Mouse (Mus musculus) monocyte, adult 5-6 weeks (primary cell): ENCODE results near the gene Ccdc141. TPM values are rescaled to one million over a fixed set of nuclear protein-coding genes. Genes with fewer than 3 reads are reported as not detected.

ENCODE experiments used
- ATAC-seq: fragments of 153-309, 156-312 bp; replicated peaks from 2 replicates; pipeline ENCODE4 v1.8.0; 2017; ENCODE audit warnings: mild to moderate bottlenecking; ENCODE audit not compliant: low TSS enrichment, insufficient number of reproducible peaks, severe bottlenecking, poor library complexity, low FRiP score
- total RNA-seq: library from RNA; stranded (forward); fragments of 200-1000, 200-491, 200-594 nt; gene quantifications from 3 replicates; pipeline ENCODE4 v1.2.3, GENCODE M21; 2017

The Ccdc141 gene
- total RNA-seq, 1 experiment from 2014 or later, result not detected

DNA sequence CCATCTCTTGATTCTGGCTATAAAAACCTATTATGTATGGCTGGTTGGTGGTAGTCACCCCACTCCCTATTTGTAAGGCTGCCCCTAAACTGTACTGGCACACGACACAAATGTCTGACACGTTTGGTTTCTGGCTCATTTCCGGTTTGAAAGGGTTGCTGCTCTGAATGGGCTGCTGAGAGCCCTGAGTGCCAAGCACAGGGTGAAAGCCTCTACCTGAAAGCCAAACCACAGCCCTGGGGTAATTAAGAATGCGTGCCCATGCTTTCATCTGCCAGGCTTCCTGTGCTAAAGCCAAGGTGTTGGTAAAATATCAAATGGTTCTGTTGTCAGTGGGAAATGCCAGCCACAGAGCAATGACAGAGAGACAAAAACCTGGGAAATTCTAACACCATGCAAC lies 22.2 kb downstream of the Ccdc141 start:
- no peak for ATAC-seq

DNA sequence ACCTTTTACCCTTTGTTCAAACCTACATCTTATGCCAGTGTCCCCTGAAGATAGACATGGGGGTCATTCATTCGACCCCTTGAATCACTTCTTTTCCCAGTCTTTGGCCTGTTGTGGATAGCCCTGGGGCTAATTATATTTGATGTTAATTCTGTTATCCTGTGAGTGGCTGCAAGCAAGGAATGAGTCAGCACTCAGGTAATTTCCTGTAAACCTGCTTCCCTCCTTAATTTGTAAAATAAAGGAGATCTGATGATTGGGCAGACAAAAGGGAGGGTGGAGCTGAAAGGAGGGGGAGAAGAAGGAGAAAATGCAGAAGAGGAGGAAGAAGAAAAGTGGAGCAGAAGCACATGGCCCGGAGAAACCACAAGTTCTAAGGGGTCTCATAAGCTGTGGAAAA lies 23.5 kb downstream of the Ccdc141 start:
- no peak for ATAC-seq

DNA sequence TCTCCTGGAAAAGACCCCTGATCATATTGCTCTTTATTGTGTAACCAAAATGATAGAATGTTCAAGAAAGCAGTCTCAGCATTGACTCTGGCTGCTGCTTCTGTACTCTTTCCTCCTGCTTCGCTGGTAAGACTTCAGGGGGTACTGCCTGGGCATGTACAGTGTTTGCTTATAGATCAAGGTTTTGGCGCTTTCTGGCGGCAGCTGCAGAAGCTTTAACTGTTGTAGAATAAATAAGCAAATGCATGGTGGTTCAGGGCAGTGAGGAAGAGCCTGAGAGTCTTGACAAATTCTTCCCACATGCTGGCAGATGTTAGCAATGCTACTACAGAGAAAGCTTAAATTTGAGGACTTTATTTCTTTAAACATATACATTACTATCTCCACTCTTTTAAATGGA lies 24.1 kb downstream of the Ccdc141 start:
- no peak for ATAC-seq

DNA sequence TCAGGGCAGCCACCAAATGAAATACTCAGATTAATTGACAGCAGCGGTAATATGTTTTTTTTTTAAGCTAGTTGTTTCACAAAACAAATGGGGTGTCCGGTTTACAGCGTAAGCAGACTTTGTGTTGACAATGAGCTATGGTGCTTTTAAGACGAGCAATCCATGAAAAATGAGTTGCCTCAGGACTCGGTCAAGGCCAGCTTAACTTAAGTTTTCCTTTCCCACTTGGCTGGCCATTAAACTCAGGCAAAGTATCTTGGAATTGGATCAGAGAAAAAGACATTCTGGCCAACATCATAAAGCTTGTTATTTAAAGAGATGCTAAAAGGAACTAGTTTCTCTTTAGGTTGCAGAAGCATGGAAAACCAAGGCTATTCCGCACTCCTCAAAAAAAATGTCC lies 26.9 kb downstream of the Ccdc141 start:
- ATAC-seq, result no peak

DNA sequence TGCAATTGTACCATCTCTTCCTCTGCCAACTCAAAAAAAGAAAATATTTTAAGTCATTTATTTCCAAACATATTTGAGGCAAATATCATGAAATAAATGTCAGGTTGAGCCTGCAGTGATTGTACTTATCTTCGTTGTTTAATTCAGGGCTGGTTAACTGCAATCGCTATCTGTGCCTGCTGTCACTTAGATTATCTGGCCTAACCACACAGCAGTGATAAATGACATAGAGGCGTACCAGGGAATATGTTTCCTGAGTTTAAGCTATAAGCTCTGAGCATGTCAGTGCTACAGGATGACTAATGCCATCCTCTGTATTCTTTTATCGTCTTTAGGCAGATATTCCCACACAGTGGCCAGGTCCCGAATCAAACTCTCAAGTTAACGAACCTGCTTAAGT lies 31.6 kb downstream of the Ccdc141 start:
- no peak for ATAC-seq

DNA sequence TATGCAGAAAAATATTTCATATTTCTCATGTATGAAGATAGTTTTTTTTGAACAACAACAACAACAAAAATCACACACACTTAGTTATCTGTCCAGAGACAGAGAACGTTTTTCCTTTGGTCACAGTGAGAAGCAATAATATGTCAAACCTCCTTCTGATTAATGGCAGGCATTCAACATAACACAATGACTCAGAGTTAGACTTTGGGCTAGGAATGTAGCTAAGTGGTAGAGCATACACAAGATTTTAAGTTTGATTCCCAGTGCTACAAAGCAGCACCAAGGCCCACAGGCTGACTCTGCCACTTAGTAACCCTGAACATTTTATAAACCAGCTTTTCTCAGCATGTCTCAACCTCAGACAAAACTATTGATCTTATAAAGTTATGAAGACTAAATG lies 35.5 kb downstream of the Ccdc141 start:
- ATAC-seq, result no peak

DNA sequence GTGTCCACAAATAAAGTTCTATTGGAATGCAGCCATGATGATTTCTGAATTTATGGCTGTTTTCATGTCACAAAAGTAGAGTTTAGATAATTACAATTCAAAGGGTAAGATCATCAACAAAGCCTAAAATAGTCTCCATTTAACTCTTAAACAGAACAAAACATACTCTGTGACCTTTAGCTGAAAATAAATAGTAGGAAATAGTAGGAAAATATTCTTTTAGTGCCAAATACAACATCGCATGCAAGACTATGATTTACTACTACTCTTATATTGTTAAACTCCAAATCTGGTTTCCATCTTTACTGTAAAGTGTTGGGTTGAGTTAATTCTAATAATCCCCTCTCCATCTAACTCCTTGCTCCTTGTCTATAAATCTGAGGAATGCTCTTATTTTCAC lies 37.0 kb downstream of the Ccdc141 start:
- no peak for ATAC-seq

DNA sequence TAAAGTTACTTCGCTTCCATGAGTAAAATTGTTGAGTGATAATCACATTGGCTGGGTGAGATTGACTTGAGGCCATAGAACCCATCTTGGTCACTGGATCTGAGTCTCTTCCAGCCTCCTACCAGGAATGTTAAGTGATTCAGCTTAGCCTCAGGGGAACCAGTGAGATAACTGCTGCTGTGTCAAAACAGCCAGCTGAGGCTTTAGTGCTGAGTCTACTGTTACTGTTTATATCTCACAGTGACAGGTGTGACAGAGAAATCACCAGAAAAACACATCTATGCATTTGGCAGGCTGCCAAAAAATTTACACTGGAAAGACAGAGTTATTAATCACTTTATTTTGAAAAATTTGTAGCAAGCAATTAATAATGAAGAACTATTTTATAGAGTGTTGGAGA lies 43.5 kb downstream of the Ccdc141 start:
- no peak for ATAC-seq

DNA sequence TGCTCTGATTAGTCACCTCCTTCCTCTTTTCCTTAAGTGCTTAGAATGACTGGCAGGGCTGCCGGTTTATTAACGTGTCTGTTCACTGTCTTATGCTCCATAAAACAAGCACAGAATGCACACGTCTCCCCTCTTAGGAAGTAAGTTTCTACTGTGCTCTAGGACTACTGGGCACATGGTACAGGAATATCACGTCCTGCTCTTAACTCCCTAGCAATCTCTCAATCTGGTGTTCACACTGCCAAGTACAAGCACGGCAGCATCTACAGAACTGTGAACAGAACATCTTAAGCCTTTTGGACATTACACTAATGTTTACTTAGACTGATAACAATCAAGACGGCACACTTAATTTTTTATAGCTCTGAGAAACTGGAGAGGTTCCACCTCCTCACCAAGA lies 52.3 kb downstream of the Ccdc141 start:
- no peak for ATAC-seq

DNA sequence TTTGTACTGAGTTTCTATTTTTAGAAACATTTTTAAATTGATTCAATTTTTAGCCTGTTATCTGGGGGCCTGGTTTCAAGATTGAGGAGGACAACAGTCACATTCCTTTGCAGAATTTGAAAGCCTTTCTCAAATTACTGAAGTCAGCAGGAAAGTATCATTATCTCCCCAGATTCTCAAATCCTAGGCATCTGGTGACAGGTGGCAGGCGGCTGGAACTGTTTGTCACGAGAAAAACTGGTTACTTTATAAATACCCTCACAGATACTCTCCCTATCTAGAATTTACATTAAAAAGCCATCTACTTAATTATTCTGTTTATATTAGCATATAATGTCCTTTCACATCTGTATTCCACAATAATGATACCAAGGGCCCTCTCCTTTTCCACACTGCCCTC lies 56.1 kb downstream of the Ccdc141 start:
- ATAC-seq, result no peak

DNA sequence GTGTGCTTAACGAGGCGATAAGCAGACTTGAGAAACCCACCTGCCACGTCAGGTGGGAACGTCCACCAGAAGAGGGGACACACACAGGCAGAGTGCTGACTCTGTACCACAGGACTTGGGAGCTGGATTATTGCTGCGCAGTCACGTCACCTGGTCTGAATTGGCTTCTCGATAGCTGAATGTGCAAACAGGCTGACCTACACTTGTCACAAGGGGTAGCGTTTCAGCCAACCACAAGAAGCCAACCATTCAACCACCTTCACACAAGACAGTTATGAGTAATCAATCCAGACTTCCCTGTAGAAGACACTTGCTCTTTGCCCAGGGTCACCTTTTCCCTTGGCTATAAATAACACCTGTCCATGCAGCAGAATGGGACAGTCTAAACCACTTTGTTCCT lies 56.6 kb downstream of the Ccdc141 start:
- no peak for ATAC-seq

DNA sequence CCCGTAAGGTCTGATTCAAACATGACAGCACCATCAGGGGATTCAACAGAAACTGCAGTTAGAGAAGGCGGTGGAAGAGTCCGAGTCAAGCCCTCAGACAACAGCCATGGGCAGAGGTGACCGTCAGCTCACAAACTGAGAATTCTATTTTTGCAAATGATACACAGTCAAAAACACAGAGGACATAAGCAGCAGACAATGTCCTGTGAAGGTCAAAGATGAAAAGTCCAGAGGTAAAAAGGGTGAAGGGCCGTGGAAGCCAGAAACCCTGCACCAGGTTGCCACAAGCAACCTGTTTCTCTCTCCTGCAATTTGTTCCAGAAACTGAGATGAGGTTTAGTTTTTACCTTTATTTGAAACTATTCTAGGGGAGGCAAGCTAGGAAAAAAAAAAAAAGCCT lies 57.4 kb downstream of the Ccdc141 start:
- ATAC-seq, result no peak

DNA sequence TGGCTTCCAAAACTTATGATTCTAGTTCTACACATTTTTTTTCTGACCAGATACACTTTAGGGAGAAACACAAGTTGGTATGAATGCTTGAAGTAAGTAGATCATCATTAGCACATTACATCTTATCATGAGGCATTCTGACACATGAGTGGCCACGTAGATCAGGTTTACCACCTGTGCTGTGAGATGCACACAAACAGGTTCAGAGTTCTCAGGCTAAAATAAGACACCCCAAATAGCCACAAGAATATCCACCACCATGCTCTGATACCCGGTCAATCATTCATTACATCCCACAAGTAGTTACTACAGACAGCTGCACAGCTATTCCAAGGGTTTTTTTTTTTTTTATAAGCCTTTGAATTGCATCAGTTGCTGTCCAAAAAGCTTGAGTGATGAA lies 59.3 kb downstream of the Ccdc141 start:
- ATAC-seq, result no peak

DNA sequence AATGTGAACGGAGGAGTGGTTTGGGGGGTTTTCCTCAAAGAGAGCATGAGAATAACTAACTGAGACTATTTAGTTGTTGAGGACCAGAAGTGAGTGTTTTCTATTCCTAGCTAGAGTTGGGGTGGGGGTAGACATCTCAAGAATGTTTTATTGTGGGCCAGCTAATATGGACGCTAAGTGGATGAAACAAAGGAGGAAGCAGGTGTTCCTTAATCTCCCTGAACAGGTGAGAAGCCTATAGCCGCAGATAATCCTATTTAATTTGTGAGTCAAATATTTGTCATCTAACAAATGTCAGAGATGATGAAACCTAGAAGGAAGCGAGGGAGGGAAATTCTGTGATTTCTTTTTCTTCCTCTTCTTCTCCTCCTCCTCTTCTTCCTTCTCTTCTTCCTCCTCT lies 60.1 kb downstream of the Ccdc141 start:
- no peak for ATAC-seq

DNA sequence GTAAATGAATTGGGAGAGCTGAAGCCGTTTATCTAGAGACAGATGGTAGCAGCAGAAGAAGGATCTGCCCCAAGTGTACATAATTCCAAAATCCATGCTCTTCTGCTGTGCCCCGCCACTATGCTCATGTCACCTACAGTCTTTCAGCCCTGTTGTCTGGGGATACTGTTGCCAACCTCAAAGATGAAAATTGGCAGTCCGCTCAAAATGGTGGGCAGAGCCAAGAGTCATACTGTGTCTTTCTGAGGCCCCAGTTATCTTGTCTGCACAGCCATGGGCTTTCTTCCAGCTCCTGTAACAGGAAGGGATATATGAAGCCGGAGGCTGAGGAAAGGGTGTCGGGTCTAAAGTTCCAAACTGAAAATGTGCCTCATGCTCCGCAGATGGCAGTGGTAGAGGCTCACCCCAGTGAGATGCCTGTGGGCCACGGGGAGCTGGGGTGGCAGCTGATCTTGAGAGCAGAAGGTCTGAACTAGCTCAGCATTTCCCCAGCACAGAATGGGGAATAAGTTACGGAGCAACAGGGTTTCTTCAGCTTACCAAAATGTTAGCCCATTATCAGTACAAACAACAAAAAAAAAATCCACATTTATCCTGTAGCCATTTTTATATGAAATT lies 60.8 kb downstream of the Ccdc141 start:
- no peak for ATAC-seq

DNA sequence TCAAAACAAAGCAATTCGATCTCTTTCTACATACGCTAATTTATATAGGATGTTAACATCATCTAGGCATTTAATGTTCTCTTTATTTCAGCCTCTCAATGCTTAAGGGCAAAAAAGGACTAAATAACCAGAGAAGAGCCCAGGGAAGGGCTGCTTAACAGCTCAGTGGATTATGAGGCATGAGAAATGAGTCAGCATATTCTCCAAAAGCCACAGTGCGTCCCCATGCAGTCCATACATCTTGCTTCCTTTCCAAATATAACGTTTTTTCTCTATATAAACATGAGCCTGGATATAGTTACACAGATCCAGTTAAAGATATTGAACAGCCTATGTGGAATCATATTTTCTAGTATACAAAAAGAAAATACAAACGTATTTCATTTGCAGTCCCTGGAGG lies 61.9 kb downstream of the Ccdc141 start:
- no peak for ATAC-seq

DNA sequence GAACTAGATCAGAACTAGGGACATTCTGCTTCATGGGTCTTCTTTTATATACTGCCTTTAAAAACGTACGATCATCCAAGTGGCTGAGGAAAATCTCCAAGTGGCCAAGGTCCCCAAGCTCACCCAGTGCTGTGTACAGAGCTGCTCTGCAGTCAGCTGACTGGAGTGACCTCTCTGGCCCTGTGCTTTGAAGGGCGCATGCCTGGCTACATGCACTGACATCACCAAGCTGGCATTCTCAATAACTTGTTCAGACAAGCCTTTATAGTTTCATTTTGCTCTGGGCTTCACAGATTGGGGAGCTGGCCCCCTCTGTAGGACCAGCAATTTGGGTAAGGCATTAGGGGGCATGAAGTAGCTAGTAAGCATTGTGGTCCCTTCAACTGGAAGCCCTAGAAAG lies 64.3 kb downstream of the Ccdc141 start:
- no peak for ATAC-seq

DNA sequence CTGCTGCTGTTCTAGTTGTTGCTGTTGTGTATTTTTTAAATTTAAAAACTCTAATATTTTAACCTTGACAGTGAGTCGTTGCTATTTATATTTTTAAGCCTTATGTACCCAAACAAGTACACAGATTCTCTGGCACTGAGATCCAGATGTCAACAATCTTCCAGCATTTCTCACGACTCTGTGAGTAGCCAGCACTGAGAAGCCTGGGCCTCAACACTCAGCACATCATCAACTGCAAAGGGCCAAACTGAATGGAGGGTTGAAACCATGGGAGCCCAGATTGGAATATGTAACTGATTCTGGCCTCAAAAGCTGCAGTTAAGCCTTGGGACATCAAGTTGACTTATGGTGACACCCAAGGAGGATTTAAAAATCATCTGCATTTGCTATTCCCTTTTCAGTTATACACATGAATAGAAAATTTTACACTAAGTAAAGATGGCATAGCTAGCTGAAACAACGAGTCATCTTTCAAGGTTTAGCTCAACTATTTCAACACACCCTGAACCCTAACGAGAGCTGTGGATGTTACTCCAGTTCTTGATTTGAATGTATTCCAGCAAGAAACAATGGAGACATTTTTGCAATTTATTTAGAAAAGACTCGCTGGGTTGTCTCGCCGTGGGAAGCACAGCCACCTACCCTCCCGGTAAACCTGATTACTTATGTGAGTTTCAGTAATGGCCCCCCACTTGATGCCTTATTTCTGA lies 65.3 kb downstream of the Ccdc141 start:
- ATAC-seq, result no peak

DNA sequence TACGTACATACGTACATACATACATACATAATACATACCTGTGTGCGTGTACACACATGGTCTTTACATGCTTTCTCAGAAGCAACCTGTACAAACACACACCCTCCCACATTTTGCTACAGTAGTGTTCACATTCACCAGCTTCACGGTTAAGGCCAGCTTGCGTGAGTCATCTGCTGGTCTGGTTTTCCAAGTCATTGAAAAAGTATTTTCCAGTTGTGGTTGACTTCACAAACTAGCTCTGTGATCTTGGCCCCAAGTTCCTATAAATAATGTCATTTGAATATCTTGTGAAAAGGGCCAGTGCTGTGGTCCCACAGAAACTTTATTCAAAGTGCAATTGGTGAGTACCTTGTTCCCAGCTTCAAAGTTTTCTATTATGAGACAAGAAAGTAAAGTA lies 67.9 kb downstream of the Ccdc141 start:
- ATAC-seq, result no peak

DNA sequence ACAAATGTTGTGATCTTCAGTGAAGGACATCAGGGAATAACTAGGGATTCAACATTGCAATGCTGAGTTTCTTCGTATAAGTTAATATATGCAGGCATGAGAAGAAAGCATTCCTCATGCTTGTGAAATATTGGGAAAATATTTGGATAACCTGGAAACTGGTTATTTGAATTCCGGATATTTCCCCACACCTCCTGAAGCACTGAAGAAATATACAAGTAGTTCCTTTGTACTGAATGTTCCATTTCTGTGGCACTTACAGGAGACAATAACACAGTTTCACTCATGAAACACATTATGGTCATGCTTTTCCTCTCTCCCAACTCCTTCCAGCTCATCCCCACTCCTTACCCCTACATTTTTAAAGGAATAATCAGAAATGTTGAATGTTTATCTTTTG lies 70.6 kb downstream of the Ccdc141 start:
- ATAC-seq, result no peak

DNA sequence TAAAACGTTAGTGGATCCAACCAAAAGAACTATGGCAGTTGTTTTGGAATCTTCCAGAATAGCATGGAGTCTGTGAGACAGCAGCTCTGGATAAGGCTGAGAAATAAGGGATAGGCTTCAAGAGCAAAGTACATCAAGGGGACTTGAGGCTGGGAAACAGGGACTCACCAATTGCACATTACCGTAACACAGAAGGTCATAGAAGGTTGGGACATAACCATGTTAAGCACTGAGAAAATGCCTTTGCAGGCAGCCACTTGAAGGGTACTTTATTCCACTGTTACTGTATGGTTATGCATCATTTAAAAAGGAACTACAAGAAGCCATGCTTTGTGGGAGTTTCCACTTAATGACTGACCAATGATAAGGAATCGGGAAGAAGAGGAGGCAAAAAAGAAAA lies 71.7 kb downstream of the Ccdc141 start:
- no peak for ATAC-seq
